Mouse (Mus musculus): ENCODE results near the gene Aicda. TPM values are rescaled to one million over a fixed set of nuclear protein-coding genes. Genes with fewer than 3 reads are reported as not detected.
"Not testable (repeated sequence)": the region's sequence is repeated elsewhere in the genome, so short reads cannot be mapped to it uniquely, and the experiment has no call there.

The Aicda gene
- polyA plus RNA-seq, 1 experiment from 2014 or later = 0.13 TPM

GRCm38 (mm10) chr6:122562463-122562862, 8.9 kb downstream of the Aicda start:
- peak; percentile 78 for DNase-seq (ENCODE audit: low spot score)
- WGBS = 2% methylated on average over 6 of the region's 6 CpGs
- no peak for ATAC-seq (ENCODE audit: low read depth)
- Histone ChIP-seq H3K27ac (replicated peaks; ENCODE audit: low read depth, low read length) (no peak overlapping the region), H3K4me1 (ENCODE audit: control insufficient read depth, insufficient read depth, low read length) (no peaks in the 10 kb centered on the region), H3K4me3 (ENCODE audit: low read depth, low read length) (no peak overlapping the region), H3K9me3 (ENCODE audit: control insufficient read depth, low read length) (no peaks in the 10 kb centered on the region), H3K36me3 (ENCODE audit: control insufficient read depth, insufficient read depth, low read length) (no peaks in the 10 kb centered on the region), H3K9ac (ENCODE audit: low read depth, low read length) (no peak overlapping the region), H3K4me2 (ENCODE audit: low read depth, low read length) (peak overlapping the region; percentile 19; the same call in 1 of the 2 replicates), H3K27me3 (replicated peaks; ENCODE audit: control insufficient read depth, insufficient read depth, low read length) (0 out of 2 replicates have a peak, but pooled peaks cover 2% of the 10 kb centered on the region)

GRCm38 (mm10) chr6:122565070-122565784, 11.6 kb downstream of the Aicda start:
- no peaks in the 10 kb centered on the region for H3K9me3 ChIP-seq (ENCODE audit: control insufficient read depth, low read length)
- no peak overlapping the region for H3K9ac ChIP-seq (ENCODE audit: low read depth, low read length)
- no peak for ATAC-seq (ENCODE audit: low read depth)
- no peak overlapping the region for H3K4me3 ChIP-seq (ENCODE audit: low read depth, low read length)
- no peak overlapping the region for H3K27ac ChIP-seq (replicated peaks; ENCODE audit: low read depth, low read length)
- H3K36me3 ChIP-seq (ENCODE audit: control insufficient read depth, insufficient read depth, low read length) = no peaks in the 10 kb centered on the region
- H3K4me2 ChIP-seq (ENCODE audit: low read depth, low read length) = no peak overlapping the region
- 92% methylated on average over 9 of the region's 9 CpGs for WGBS
- no peaks in the 10 kb centered on the region for H3K4me1 ChIP-seq (ENCODE audit: control insufficient read depth, insufficient read depth, low read length)
- DNase-seq (ENCODE audit: low spot score) = no peak
- H3K27me3 ChIP-seq (replicated peaks; ENCODE audit: control insufficient read depth, insufficient read depth, low read length) = 0 out of 2 replicates have a peak, but pooled peaks cover 2% of the 10 kb centered on the region

- Histone ChIP-seq H3K9me3 (ENCODE audit: control insufficient read depth, low read length) (no peaks in the 10 kb centered on the region), H3K36me3 (ENCODE audit: control insufficient read depth, insufficient read depth, low read length) (no peaks in the 10 kb centered on the region), H3K4me1 (ENCODE audit: control insufficient read depth, insufficient read depth, low read length) (no peaks in the 10 kb centered on the region), H3K4me2 (ENCODE audit: low read depth, low read length) (no peak overlapping the region), H3K27me3 (replicated peaks; ENCODE audit: control insufficient read depth, insufficient read depth, low read length) (no peaks in the 10 kb centered on the region), H3K9ac (ENCODE audit: low read depth, low read length) (no peak overlapping the region), H3K27ac (replicated peaks; ENCODE audit: low read depth, low read length) (no peak overlapping the region), H3K4me3 (ENCODE audit: low read depth, low read length) (no peak overlapping the region)
- 59% methylated on average over 5 of the region's 5 CpGs for WGBS
- no peak for DNase-seq (ENCODE audit: low spot score)
- ATAC-seq (ENCODE audit: low read depth) = no peak
Measured at GRCm38 (mm10) chr6:122569113-122569512, 15.5 kb downstream of the Aicda start.

- no peak overlapping the region for H3K27ac ChIP-seq (replicated peaks; ENCODE audit: low read depth, low read length)
- 73% methylated on average over 1 of the region's 1 CpGs for WGBS
Measured at GRCm38 (mm10) chr6:122569762-122570161, 16.2 kb downstream of the Aicda start.

GRCm38 (mm10) chr6:122570695-122571616, 17.4 kb downstream of the Aicda start:
- DNase-seq (ENCODE audit: low spot score) = no peak
- Histone ChIP-seq H3K27ac (replicated peaks; ENCODE audit: low read depth, low read length) (no peak overlapping the region), H3K4me3 (ENCODE audit: low read depth, low read length) (no peak overlapping the region), H3K9ac (ENCODE audit: low read depth, low read length) (no peak overlapping the region), H3K27me3 (replicated peaks; ENCODE audit: control insufficient read depth, insufficient read depth, low read length) (no peaks in the 10 kb centered on the region), H3K4me2 (ENCODE audit: low read depth, low read length) (no peak overlapping the region), H3K36me3 (ENCODE audit: control insufficient read depth, insufficient read depth, low read length) (no peaks in the 10 kb centered on the region), H3K4me1 (ENCODE audit: control insufficient read depth, insufficient read depth, low read length) (no peaks in the 10 kb centered on the region), H3K9me3 (ENCODE audit: control insufficient read depth, low read length) (no peaks in the 10 kb centered on the region)
- no peak for ATAC-seq (ENCODE audit: low read depth)
- WGBS = 52% methylated on average over 8 of the region's 8 CpGs

More at GRCm38 (mm10) chr6:122569762-122570161, 16.2 kb downstream of the Aicda start:
- H3K9me3 ChIP-seq (ENCODE audit: control insufficient read depth, low read length) = no peaks in the 10 kb centered on the region
- DNase-seq (ENCODE audit: low spot score) (no peak), ATAC-seq (ENCODE audit: low read depth) (no peak)
- no peak overlapping the region for H3K4me3 ChIP-seq (ENCODE audit: low read depth, low read length)
- H3K36me3 ChIP-seq (ENCODE audit: control insufficient read depth, insufficient read depth, low read length) = no peaks in the 10 kb centered on the region
- H3K9ac ChIP-seq (ENCODE audit: low read depth, low read length) = no peak overlapping the region
- no peaks in the 10 kb centered on the region for H3K27me3 ChIP-seq (replicated peaks; ENCODE audit: control insufficient read depth, insufficient read depth, low read length)
- no peak overlapping the region for H3K4me2 ChIP-seq (ENCODE audit: low read depth, low read length)
- H3K4me1 ChIP-seq (ENCODE audit: control insufficient read depth, insufficient read depth, low read length) = no peaks in the 10 kb centered on the region

- no peak for DNase-seq (ENCODE audit: low spot score)
- 80% methylated on average over 3 of the region's 3 CpGs for WGBS
- no peak overlapping the region for H3K4me3 ChIP-seq (ENCODE audit: low read depth, low read length)
Measured at GRCm38 (mm10) chr6:122571617-122571959, 18.0 kb downstream of the Aicda start.

GRCm38 (mm10) chr6:122575037-122575436, 21.4 kb downstream of the Aicda start:
- DNase-seq (ENCODE audit: low spot score); H3K27me3 ChIP-seq (replicated peaks; ENCODE audit: control insufficient read depth, insufficient read depth, low read length); H3K9me3 ChIP-seq (ENCODE audit: control insufficient read depth, low read length); H3K36me3 ChIP-seq (ENCODE audit: control insufficient read depth, insufficient read depth, low read length); H3K4me3 ChIP-seq (ENCODE audit: low read depth, low read length); H3K4me1 ChIP-seq (ENCODE audit: control insufficient read depth, insufficient read depth, low read length); H3K9ac ChIP-seq (ENCODE audit: low read depth, low read length); H3K4me2 ChIP-seq (ENCODE audit: low read depth, low read length); ATAC-seq (ENCODE audit: low read depth); H3K27ac ChIP-seq (replicated peaks; ENCODE audit: low read depth, low read length): not testable (repeated sequence)
- WGBS = 81% methylated on average over 1 of the region's 1 CpGs

More at GRCm38 (mm10) chr6:122571617-122571959, 18.0 kb downstream of the Aicda start:
- no peaks in the 10 kb centered on the region for H3K4me1 ChIP-seq (ENCODE audit: control insufficient read depth, insufficient read depth, low read length)
- no peak for ATAC-seq (ENCODE audit: low read depth)
- H3K27ac ChIP-seq (replicated peaks; ENCODE audit: low read depth, low read length) = no peak overlapping the region
- H3K9me3 ChIP-seq (ENCODE audit: control insufficient read depth, low read length) = no peaks in the 10 kb centered on the region
- H3K36me3 ChIP-seq (ENCODE audit: control insufficient read depth, insufficient read depth, low read length) = no peaks in the 10 kb centered on the region
- H3K4me2 ChIP-seq (ENCODE audit: low read depth, low read length) = no peak overlapping the region
- H3K27me3 ChIP-seq (replicated peaks; ENCODE audit: control insufficient read depth, insufficient read depth, low read length) = no peaks in the 10 kb centered on the region
- H3K9ac ChIP-seq (ENCODE audit: low read depth, low read length) = no peak overlapping the region

GRCm38 (mm10) chr6:122577030-122577429, 23.4 kb downstream of the Aicda start:
- no peak overlapping the region for H3K4me3 ChIP-seq (ENCODE audit: low read depth, low read length)
- 91% methylated on average over 3 of the region's 3 CpGs for WGBS
- H3K9ac ChIP-seq (ENCODE audit: low read depth, low read length) = no peak overlapping the region
- H3K27ac ChIP-seq (replicated peaks; ENCODE audit: low read depth, low read length) = no peak overlapping the region
- ATAC-seq (ENCODE audit: low read depth) (no peak), DNase-seq (ENCODE audit: low spot score) (no peak)
- no peaks in the 10 kb centered on the region for H3K27me3 ChIP-seq (replicated peaks; ENCODE audit: control insufficient read depth, insufficient read depth, low read length)
- H3K4me1 ChIP-seq (ENCODE audit: control insufficient read depth, insufficient read depth, low read length) = no peaks in the 10 kb centered on the region
- no peak overlapping the region for H3K4me2 ChIP-seq (ENCODE audit: low read depth, low read length)
- H3K36me3 ChIP-seq (ENCODE audit: control insufficient read depth, insufficient read depth, low read length) = no peaks in the 10 kb centered on the region
- no peaks in the 10 kb centered on the region for H3K9me3 ChIP-seq (ENCODE audit: control insufficient read depth, low read length)
